Mouse (Mus musculus): ENCODE measurements around the gene Sergef.

GRCm38 (mm10) chr7:46582750-46583149 is 56.9 kb downstream of the Sergef start:
- TF ChIP-seq POLR2A (IDR thresholded peaks at IDR 0.05; ENCODE audit: extremely low read depth, insufficient read depth, low read length) (no peak), CTCF (IDR thresholded peaks at IDR 0.05; ENCODE audit: low read depth, low read length) (no peak)

All from liver, adult 2 months (tissue).